Mouse (Mus musculus) stomach, embryonic 15.5 days (tissue): ENCODE measurements around the gene Slc17a9. TPM values are rescaled to one million over a fixed set of nuclear protein-coding genes. Genes with fewer than 3 reads are reported as not detected.

Experiments
- ATAC-seq: fragments of 200-750 bp; cut with Nextera tagmentation; 2 replicates; pipeline ENCODE4 v1.8.0; 2017; ENCODE audit warnings: low read depth, moderate number of reproducible peaks, moderate TSS enrichment; ENCODE audit not compliant: insufficient read depth, low FRiP score
- H3K27ac ChIP-seq: fragments of 300-500 bp; sonication (generic); 2 replicates; pipeline ENCODE4 v1.5.1; 2015; ENCODE audit warnings: mild to moderate bottlenecking, inconsistent platforms
- H3K27me3 ChIP-seq: fragments of 300-500 bp; sonication (generic); replicated peaks from 2 replicates; pipeline ENCODE4 v1.6.1; 2015; ENCODE audit warnings: inconsistent platforms
- H3K36me3 ChIP-seq: fragments of 300-500 bp; sonication (generic); 2 replicates; pipeline ENCODE4 v1.6.1; 2015; ENCODE audit warnings: inconsistent platforms
- H3K4me1 ChIP-seq: fragments of 300-500 bp; sonication (generic); 2 replicates; pipeline ENCODE4 v1.6.1; 2015; ENCODE audit warnings: inconsistent platforms
- H3K4me2 ChIP-seq: fragments of 300-500 bp; sonication (generic); 2 replicates; pipeline ENCODE4 v1.6.1; 2015; ENCODE audit warnings: mild to moderate bottlenecking, inconsistent platforms
- H3K4me3 ChIP-seq: fragments of 300-500 bp; sonication (generic); replicated peaks from 2 replicates; pipeline ENCODE4 v1.5.1; 2015; ENCODE audit warnings: inconsistent platforms
- H3K9ac ChIP-seq: fragments of 300-500 bp; sonication (generic); 2 replicates; pipeline ENCODE4 v1.6.1; 2015; ENCODE audit warnings: inconsistent platforms
- H3K9me3 ChIP-seq: fragments of 300-500 bp; sonication (generic); 2 replicates; pipeline ENCODE4 v1.6.1; 2016; ENCODE audit warnings: inconsistent platforms
- WGBS: fragments of 180-500 bp; shearing (Covaris S2); methylation state at CpG from one replicate; pipeline ENCODE4 v1.1.7; 2015; 5-methylcytosine and 5-hydroxymethylcytosine counted together
- polyA plus RNA-seq: library from polyadenylated mRNA; unstranded; fragments of >200 nt; fragmentation: Nextera tagmentation; extraction: Ambion mirVana; gene quantifications from 2 replicates; pipeline ENCODE4 v1.2.1, GENCODE M21; 2015

Gene Slc17a9
- polyA plus RNA-seq, 1 experiment from 2014 or later = 3.8 TPM

GRCm38 (mm10) chr2:180764986-180765385 is 39.9 kb downstream of the Slc17a9 start:
- 80% methylated on average over 11 of the region's 11 CpGs for WGBS
- no peak for ATAC-seq
- Histone ChIP-seq H3K4me3 (no peak overlapping the region), H3K27me3 (no peaks in the 10 kb centered on the region), H3K9ac (no peak overlapping the region), H3K27ac (no peak overlapping the region), H3K9me3 (no peaks in the 10 kb centered on the region), H3K4me1 (no peaks in the 10 kb centered on the region), H3K4me2 (no peak overlapping the region), H3K36me3 (no peaks in the 10 kb centered on the region)

GRCm38 (mm10) chr2:180765713-180766112 is 40.6 kb downstream of the Slc17a9 start:
- no peak for ATAC-seq
- H3K36me3 ChIP-seq = no peaks in the 10 kb centered on the region
- WGBS = 66% methylated on average over 7 of the region's 7 CpGs
- H3K27ac ChIP-seq = no peak overlapping the region
- H3K27me3 ChIP-seq = 0 out of 2 replicates have a peak, but pooled peaks cover 5% of the 10 kb centered on the region
- no peak overlapping the region for H3K9ac ChIP-seq
- no peak overlapping the region for H3K4me2 ChIP-seq
- H3K4me3 ChIP-seq = no peak overlapping the region
- no peaks in the 10 kb centered on the region for H3K4me1 ChIP-seq
- no peaks in the 10 kb centered on the region for H3K9me3 ChIP-seq

- Histone ChIP-seq H3K36me3 (no peaks in the 10 kb centered on the region), H3K27ac (no peak overlapping the region), H3K4me3 (no peak overlapping the region), H3K9me3 (no peaks in the 10 kb centered on the region), H3K9ac (no peak overlapping the region), H3K4me1 (0 out of 2 replicates have a peak, but pooled peaks cover 4% of the 10 kb centered on the region), H3K27me3 (peaks cover 83% of the 10 kb centered on the region), H3K4me2 (no peak overlapping the region)
- WGBS = 4% methylated on average over 12 of the region's 12 CpGs
- no peak for ATAC-seq
These were observed 50.2 kb downstream of the Slc17a9 start for GRCm38 (mm10) chr2:180775223-180775622.

GRCm38 (mm10) chr2:180775641-180776040 is 50.6 kb downstream of the Slc17a9 start:
- Histone ChIP-seq H3K27ac (no peak overlapping the region), H3K4me2 (no peak overlapping the region), H3K4me3 (no peak overlapping the region), H3K27me3 (peaks cover 80% of the 10 kb centered on the region), H3K4me1 (0 out of 2 replicates have a peak, but pooled peaks cover 4% of the 10 kb centered on the region), H3K9me3 (no peaks in the 10 kb centered on the region), H3K36me3 (no peaks in the 10 kb centered on the region), H3K9ac (no peak overlapping the region)
- ATAC-seq = no peak
- WGBS = 4% methylated on average over 15 of the region's 15 CpGs

GRCm38 (mm10) chr2:180776793-180777192 is 51.7 kb downstream of the Slc17a9 start, which contains the start of gene Bhlhe23:
TSS of gene Bhlhe23 (minus strand) at chr2:180776900.
- Histone ChIP-seq H3K36me3 (no peaks in the 10 kb centered on the region), H3K4me3 (peak within 1 kb of the TSS; percentile 18; the same call in 1 of the 2 replicates), H3K27me3 (peaks cover 85% of the 10 kb centered on the region), H3K27ac (no peak within 1 kb of the TSS), H3K9ac (no peak within 1 kb of the TSS), H3K9me3 (no peaks in the 10 kb centered on the region), H3K4me2 (peak within 1 kb of the TSS; percentile 42), H3K4me1 (0 out of 2 replicates have a peak, but pooled peaks cover 4% of the 10 kb centered on the region)
- ATAC-seq = no peak
- 2% methylated on average over 28 of the region's 28 CpGs for WGBS

- no peaks in the 10 kb centered on the region for H3K36me3 ChIP-seq
These were observed 54.4 kb downstream of the Slc17a9 start for GRCm38 (mm10) chr2:180779226-180780104.

GRCm38 (mm10) chr2:180780282-180780681 is 55.2 kb downstream of the Slc17a9 start:
- H3K9me3 ChIP-seq = no peaks in the 10 kb centered on the region
- no peak overlapping the region for H3K4me2 ChIP-seq
- H3K4me3 ChIP-seq = no peak overlapping the region
- H3K27me3 ChIP-seq = peaks cover 56% of the 10 kb centered on the region
- no peak overlapping the region for H3K9ac ChIP-seq
- 7% methylated on average over 2 of the region's 2 CpGs for WGBS
- 0 out of 2 replicates have a peak, but pooled peaks cover 4% of the 10 kb centered on the region for H3K4me1 ChIP-seq
- no peaks in the 10 kb centered on the region for H3K36me3 ChIP-seq
- no peak for ATAC-seq
- no peak overlapping the region for H3K27ac ChIP-seq

More at GRCm38 (mm10) chr2:180779226-180780104, 54.4 kb downstream of the Slc17a9 start:
- Histone ChIP-seq H3K4me1 (0 out of 2 replicates have a peak, but pooled peaks cover 4% of the 10 kb centered on the region), H3K27me3 (peaks cover 63% of the 10 kb centered on the region), H3K9ac (no peak overlapping the region), H3K4me3 (no peak overlapping the region), H3K9me3 (no peaks in the 10 kb centered on the region), H3K4me2 (no peak overlapping the region), H3K27ac (no peak overlapping the region)
- WGBS = 25% methylated on average over 12 of the region's 12 CpGs
- ATAC-seq = no peak

GRCm38 (mm10) chr2:180786732-180787131 is 61.7 kb downstream of the Slc17a9 start:
- H3K4me1 ChIP-seq = no peaks in the 10 kb centered on the region
- H3K9me3 ChIP-seq = no peaks in the 10 kb centered on the region
- H3K9ac ChIP-seq = no peak overlapping the region
- ATAC-seq = no peak
- H3K4me2 ChIP-seq = no peak overlapping the region
- no peak overlapping the region for H3K27ac ChIP-seq
- peaks cover 23% of the 10 kb centered on the region for H3K27me3 ChIP-seq
- no peak overlapping the region for H3K4me3 ChIP-seq
- no peaks in the 10 kb centered on the region for H3K36me3 ChIP-seq

- no peak for ATAC-seq
- 68% methylated on average over 13 of the region's 13 CpGs for WGBS
- peaks cover 21% of the 10 kb centered on the region; the same call in 1 of the 2 replicates for H3K27me3 ChIP-seq
- no peaks in the 10 kb centered on the region for H3K4me1 ChIP-seq
- H3K27ac ChIP-seq = no peak overlapping the region
- no peak overlapping the region for H3K9ac ChIP-seq
- no peak overlapping the region for H3K4me2 ChIP-seq
- no peaks in the 10 kb centered on the region for H3K9me3 ChIP-seq
- H3K4me3 ChIP-seq = no peak overlapping the region
- H3K36me3 ChIP-seq = no peaks in the 10 kb centered on the region
These were observed 62.6 kb downstream of the Slc17a9 start for GRCm38 (mm10) chr2:180787566-180788232.

- 22% methylated on average over 2 of the region's 2 CpGs for WGBS
- Histone ChIP-seq H3K4me1 (no peaks in the 10 kb centered on the region), H3K4me3 (no peak overlapping the region), H3K9me3 (no peaks in the 10 kb centered on the region), H3K36me3 (no peaks in the 10 kb centered on the region), H3K4me2 (no peak overlapping the region), H3K9ac (no peak overlapping the region), H3K27me3 (peaks cover 21% of the 10 kb centered on the region; the same call in 1 of the 2 replicates), H3K27ac (no peak overlapping the region)
- ATAC-seq = no peak
These were observed 63.3 kb downstream of the Slc17a9 start for GRCm38 (mm10) chr2:180788386-180788785.

GRCm38 (mm10) chr2:180788843-180789242 is 63.8 kb downstream of the Slc17a9 start:
- ATAC-seq = no peak
- Histone ChIP-seq H3K9me3 (no peaks in the 10 kb centered on the region), H3K27me3 (peaks cover 21% of the 10 kb centered on the region; the same call in 1 of the 2 replicates), H3K27ac (no peak overlapping the region), H3K9ac (no peak overlapping the region), H3K36me3 (no peaks in the 10 kb centered on the region), H3K4me2 (no peak overlapping the region), H3K4me1 (no peaks in the 10 kb centered on the region), H3K4me3 (no peak overlapping the region)
- WGBS = 10% methylated on average over 5 of the region's 7 CpGs

- H3K4me2 ChIP-seq = no peak overlapping the region
- H3K9me3 ChIP-seq = no peaks in the 10 kb centered on the region
- no peak for ATAC-seq
- WGBS = 46% methylated on average over 4 of the region's 4 CpGs
- peaks cover 21% of the 10 kb centered on the region; the same call in 1 of the 2 replicates for H3K27me3 ChIP-seq
- no peak overlapping the region for H3K4me3 ChIP-seq
- no peaks in the 10 kb centered on the region for H3K36me3 ChIP-seq
- no peak overlapping the region for H3K27ac ChIP-seq
- H3K4me1 ChIP-seq = no peaks in the 10 kb centered on the region
- H3K9ac ChIP-seq = no peak overlapping the region
These were observed 66.6 kb downstream of the Slc17a9 start for GRCm38 (mm10) chr2:180791674-180792073.
